Mouse (Mus musculus): ENCODE measurements at regions not wholly inside any gene's neighbourhood (a gene's known extent, or its start where the extent isn't known, plus 50 kb on each side); places are given as distances from the start of the nearest gene placed in this dataset.

DNA sequence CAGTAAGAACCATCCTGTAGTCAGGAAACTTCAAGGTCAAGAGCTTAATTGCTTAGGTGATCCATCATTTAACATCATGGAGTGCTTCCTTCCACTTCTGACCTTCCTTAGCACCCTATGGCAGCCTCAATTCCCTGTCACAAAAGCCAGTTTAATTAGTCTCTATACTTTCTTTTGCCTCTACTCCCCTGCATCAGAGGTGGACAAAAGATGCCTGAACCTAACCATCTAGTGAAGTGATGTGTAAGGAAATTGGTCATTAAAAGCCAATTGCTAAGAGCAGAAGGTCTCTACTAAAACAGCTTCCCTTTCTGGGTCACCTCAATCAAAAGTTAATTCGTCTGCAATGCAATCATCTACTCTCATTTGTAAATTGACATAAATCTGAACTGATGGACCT, 234.3 kb upstream of the Fbxl7 start:
- peak; percentile 19; the same call in 1 of the 2 replicates for TF ChIP-seq CHD2 (IDR thresholded peaks at IDR 0.05; ENCODE audit: low read depth, low read length)
- no peak for TF ChIP-seq ZNF384 (IDR thresholded peaks at IDR 0.05; ENCODE audit: low read depth, low read length)
- TF ChIP-seq ZC3H11A (IDR thresholded peaks at IDR 0.05; ENCODE audit: borderline replicate concordance, low read depth, low read length), result no peak
- TF ChIP-seq MAFK (IDR thresholded peaks at IDR 0.05; ENCODE audit: insufficient read depth, low read depth, low read length), result no peak
